Mouse (Mus musculus) thymus, postnatal 25 days (tissue): ENCODE data around the gene Zfp219.
"Not testable (repeated sequence)": the region's sequence is repeated elsewhere in the genome, so short reads cannot be mapped to it uniquely, and the experiment has no call there.

Experiments used
- DNase-seq: peaks from one replicate; pipeline ENCODE4 v3.0.0; 2022

Gene Zfp219

GRCm38 (mm10) chr14:52020486-52021137 is at the start of gene Zfp219:
Gene Zfp219, minus strand, starts transcription at chr14:52020733.
- peak; percentile 80 for DNase-seq

- no peak for DNase-seq
These were observed 45.6 kb upstream of the Zfp219 start for GRCm38 (mm10) chr14:52066135-52066534.

- no peak for DNase-seq
These were observed 41.3 kb upstream of the Zfp219 start for GRCm38 (mm10) chr14:52061798-52062197.

GRCm38 (mm10) chr14:52060800-52061199 is 40.3 kb upstream of the Zfp219 start:
- DNase-seq: no peak

- no peak for DNase-seq
These were observed 39.4 kb upstream of the Zfp219 start for GRCm38 (mm10) chr14:52059982-52060381.

- DNase-seq: not testable (repeated sequence)
These were observed 32.2 kb upstream of the Zfp219 start for GRCm38 (mm10) chr14:52052720-52053119.

GRCm38 (mm10) chr14:52045966-52046565 is 25.5 kb upstream of the Zfp219 start:
- no peak for DNase-seq

- DNase-seq: peak; percentile 63
These were observed 24.6 kb upstream of the Zfp219 start for GRCm38 (mm10) chr14:52044901-52045678.

- no peak for DNase-seq
These were observed 22.9 kb upstream of the Zfp219 start for GRCm38 (mm10) chr14:52043446-52043845.

GRCm38 (mm10) chr14:52042359-52042758 is 21.8 kb upstream of the Zfp219 start, which contains the start of gene Olfr221:
Gene Olfr221, minus strand, starts transcription at chr14:52042459.
- DNase-seq: not testable (repeated sequence)

GRCm38 (mm10) chr14:52039332-52039731 is 18.8 kb upstream of the Zfp219 start:
- no peak for DNase-seq

GRCm38 (mm10) chr14:52035926-52036325 is 15.4 kb upstream of the Zfp219 start:
- no peak for DNase-seq

- no peak for DNase-seq
These were observed 5.8 kb upstream of the Zfp219 start for GRCm38 (mm10) chr14:52026342-52026741.

GRCm38 (mm10) chr14:52024133-52024532 is 3.6 kb upstream of the Zfp219 start:
- DNase-seq: no peak

GRCm38 (mm10) chr14:52022709-52023459 is 2.4 kb upstream of the Zfp219 start:
- DNase-seq: peak; percentile 94

GRCm38 (mm10) chr14:52022244-52022708 is 1.7 kb upstream of the Zfp219 start:
- DNase-seq: no peak

- no peak for DNase-seq
These were observed 1.2 kb upstream of the Zfp219 start for GRCm38 (mm10) chr14:52021568-52022212.

GRCm38 (mm10) chr14:52021138-52021529 is 601 bp upstream of the Zfp219 start:
- DNase-seq: no peak

- DNase-seq: peak; percentile 98
These were observed 768 bp downstream of the Zfp219 start for GRCm38 (mm10) chr14:52019590-52020340.

- no peak for DNase-seq
These were observed 1.4 kb downstream of the Zfp219 start for GRCm38 (mm10) chr14:52019051-52019589.
